Mouse (Mus musculus): Measurements from ENCODE around the gene Olfr309. TPM values are rescaled to one million over a fixed set of nuclear protein-coding genes. Genes with fewer than 3 reads are reported as not detected.
"Not testable (repeated sequence)": the region's sequence is repeated elsewhere in the genome, so short reads cannot be mapped to it uniquely, and the experiment has no call there.

Olfr309 gene
- total RNA-seq (2021): not detected
- long read RNA-seq, experiment 1: 0 reads
- long read RNA-seq, experiment 2: 0 reads

DNA sequence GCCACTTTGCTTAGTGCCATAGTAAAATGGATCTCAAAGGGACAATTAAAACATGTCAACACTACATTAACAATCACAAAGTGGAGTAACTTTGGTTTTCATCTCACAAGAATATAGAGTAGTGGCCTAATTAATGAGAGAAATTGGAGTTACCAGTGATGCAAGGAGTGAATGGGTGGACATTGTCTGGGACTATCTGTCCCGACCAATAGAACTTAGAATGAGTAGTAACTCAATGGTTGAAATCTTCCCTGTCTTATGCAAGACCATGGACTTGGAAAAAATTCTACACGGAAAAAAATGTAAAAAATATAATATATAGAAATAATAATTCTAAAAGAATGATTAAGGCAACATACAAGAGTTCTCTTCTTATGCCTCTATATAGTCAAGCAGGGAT is at the start of gene Olfr309:
Gene Olfr309 (minus strand): TSS at position 101 of the 400 bp plus-strand sequence.
- intact Hi-C loops (cut with DNase I): no loop called here
- no peak for DNase-seq

- intact Hi-C loops (cut with DNase I); DNase-seq: not testable (repeated sequence)
These were observed 32.8 kb upstream of the Olfr309 start for GRCm38 (mm10) chr7:86346296-86346695.

DNA sequence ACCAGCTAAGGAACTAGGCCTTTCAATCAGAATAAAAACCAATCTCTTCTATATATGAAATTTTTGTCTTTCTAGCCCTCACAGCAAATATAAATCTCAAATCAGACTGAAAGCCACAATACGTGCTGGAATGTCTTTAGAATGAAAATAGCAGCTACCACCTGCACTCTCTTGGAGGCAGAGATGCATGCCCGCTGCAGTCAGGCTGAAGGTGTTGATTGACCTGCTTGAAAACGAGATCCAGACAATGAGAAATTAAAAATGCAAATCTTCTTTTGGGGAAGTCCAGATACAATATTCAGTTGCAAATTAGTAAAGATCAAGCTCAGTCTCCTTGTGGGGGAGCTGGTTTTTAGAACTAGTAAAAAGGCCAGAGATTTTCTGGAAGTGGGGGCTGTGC is 30.7 kb upstream of the Olfr309 start:
- DNase-seq: no peak
- intact Hi-C loops (cut with DNase I): no loop called here

DNA sequence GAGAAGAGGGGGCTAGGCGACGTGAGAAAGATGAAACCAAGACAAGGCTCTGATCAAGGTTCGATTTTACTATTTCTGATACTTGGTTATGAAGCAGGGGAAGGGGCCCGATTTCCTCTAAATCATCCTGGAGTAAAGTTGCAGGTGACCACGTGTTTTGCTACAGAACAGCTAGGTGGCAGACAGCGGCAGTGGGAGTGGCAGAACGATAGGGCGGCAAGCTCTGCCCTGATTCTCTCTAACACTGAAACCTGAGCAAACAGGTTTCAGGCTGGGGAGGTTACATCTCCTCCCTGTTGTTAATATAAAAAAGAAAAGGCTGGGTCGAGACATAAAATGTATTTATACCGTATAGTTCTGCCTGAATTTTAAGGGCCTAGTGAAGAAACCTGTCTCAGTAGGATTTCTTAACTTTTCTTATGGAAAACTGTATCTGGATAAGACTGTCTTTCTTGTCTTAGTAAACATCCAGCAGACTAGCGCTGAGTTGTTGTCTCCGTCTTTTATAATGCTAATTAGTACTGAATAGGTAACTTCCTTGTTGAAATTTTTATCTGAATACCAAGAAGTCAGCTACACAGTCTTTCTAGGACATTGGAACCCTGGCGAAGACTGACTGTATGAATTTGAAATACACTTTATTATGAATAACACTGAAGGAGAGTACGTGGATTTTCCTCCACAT is 29.5 kb upstream of the Olfr309 start:
- intact Hi-C loops (cut with DNase I): no loop called here
- DNase-seq: no peak

DNA sequence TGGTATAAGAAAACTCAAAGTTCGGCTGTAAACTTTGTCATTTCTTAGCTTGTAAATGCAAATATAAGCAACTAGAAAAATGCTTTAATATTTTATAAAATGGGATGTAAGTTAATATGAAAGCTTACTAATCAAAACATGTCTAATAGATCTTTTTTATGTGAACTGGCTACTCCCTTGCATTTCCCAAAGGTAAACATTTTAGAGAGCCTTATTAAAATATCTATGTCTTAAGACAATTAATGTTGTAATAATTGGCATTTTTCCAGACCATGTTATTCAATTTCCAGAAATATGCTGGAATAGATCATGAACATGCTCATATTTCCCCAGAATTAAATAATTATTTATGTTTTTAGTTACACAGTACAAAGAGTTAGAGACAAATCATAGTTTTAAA is 24.0 kb upstream of the Olfr309 start, which contains the start of gene Olfr307:
Gene Olfr307 (minus strand): TSS at position 101 of the 400 bp plus-strand sequence.
- intact Hi-C loops (cut with DNase I): no loop called here
- DNase-seq: no peak

DNA sequence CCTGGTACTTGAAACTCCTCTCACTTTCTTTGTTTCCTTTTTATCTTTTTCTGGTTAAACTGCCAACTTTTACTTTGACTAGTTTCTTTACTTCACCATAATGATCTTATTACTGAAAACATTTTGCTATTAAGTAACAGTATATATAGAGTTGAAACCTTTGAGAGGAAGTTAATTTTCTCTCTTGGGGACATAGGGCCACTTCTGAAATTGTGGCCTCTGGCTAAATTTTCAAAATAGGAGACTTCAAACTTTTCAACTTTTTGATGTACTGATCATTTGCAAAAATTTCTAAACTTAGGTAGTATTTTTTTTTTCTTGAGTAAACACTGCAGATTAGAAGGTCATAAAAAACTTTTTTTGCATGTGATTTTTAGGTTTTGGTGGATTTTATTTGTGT is 12.0 kb upstream of the Olfr309 start, which contains the start of gene Olfr308:
Gene Olfr308 (minus strand): TSS at position 101 of the 400 bp plus-strand sequence.
- no peak for DNase-seq
- intact Hi-C loops (cut with DNase I): no loop called here

DNA sequence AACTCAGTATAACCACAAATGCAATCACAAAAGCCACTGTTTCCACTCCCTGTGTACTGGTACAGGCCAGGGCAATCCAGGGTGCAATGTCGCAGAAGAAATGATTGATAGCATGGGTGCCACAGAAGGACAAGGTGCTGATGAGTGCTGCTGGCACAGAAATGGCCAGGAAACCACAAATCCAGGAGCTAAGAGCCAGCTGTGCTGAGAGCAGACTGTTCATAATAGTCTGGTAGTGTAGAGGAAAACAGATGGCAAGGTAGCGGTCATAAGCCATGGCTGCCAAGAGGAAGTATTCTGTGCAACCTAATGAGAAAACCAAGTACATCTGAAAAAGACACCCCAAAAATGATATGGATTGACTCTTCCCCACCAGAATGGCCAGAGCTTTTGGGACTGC is 7.8 kb upstream of the Olfr309 start:
- intact Hi-C loops (cut with DNase I): no loop called here
- no peak for DNase-seq

DNA sequence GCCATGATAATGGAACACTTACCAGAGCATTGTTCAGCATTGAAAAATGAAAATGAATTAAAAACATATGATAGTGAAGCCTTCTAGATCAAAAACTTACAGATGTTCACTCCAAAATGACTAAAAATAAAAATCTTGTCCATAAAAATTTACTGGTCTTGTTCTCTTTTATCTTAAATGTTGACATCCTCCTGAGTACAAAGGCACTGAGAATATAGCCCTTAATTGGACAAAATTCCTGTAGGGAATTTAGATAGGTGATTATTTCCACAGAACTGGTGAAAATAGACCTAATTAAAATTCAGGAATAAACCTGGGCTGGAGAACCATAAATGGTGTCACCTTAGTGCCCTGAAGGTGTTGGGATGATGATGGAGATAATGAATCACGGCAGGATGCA is 36.4 kb downstream of the Olfr309 start, which contains the start of gene Olfr310:
Gene Olfr310 (minus strand): TSS at position 101 of the 400 bp plus-strand sequence.
- DNase-seq: no peak
- intact Hi-C loops (cut with DNase I): no loop called here

Small RNA genes within 50 kb of the gene (microRNA-seq; reads per million reads assigned to microRNA genes)
- 0 reads per million in 2 experiments for gene Gm23192

Other genes with a start within 250 kb of the Olfr309 start
- gene Vmn2r75, start 141.9 kb downstream of the Olfr309 start, total RNA-seq (2021): not detected
- gene Vmn2r76, start 67.4 kb downstream of the Olfr309 start, total RNA-seq (2021): not detected
- not detected for gene Olfr310, start 36.5 kb downstream of the Olfr309 start, total RNA-seq (2021)
- gene Olfr308, start 11.9 kb upstream of the Olfr309 start, total RNA-seq (2021): not detected
- gene Olfr307, start 23.9 kb upstream of the Olfr309 start, total RNA-seq (2021): not detected
- gene Olfr305, start 53.2 kb upstream of the Olfr309 start, total RNA-seq (2021): not detected
- gene Olfr304, start 73.0 kb upstream of the Olfr309 start, total RNA-seq (2021): not detected
- gene Olfr303, start 84.1 kb upstream of the Olfr309 start, total RNA-seq (2021): not detected
- gene Olfr301, start 90.1 kb upstream of the Olfr309 start, total RNA-seq (2021): not detected
- gene Olfr299, start 146.2 kb upstream of the Olfr309 start, total RNA-seq (2021): not detected
- not detected for gene Olfr298, start 178.8 kb upstream of the Olfr309 start, total RNA-seq (2021)
- gene Olfr297, start 206.3 kb upstream of the Olfr309 start, total RNA-seq (2021): not detected

Data from heart, postnatal 14 days (tissue).